Mouse (Mus musculus) CD4-positive naive resting alpha-beta T cell, adult 76 days (primary cell): Measurements from ENCODE around the gene Entpd3. TPM values are rescaled to one million over a fixed set of nuclear protein-coding genes. Genes with fewer than 3 reads are reported as not detected.

Experiments used
- total RNA-seq: library from RNA; stranded (reverse); gene quantifications from one replicate; pipeline ENCODE4 v1.2.4, GENCODE M21; 2023

The Entpd3 gene
- total RNA-seq, result not detected

DNA sequence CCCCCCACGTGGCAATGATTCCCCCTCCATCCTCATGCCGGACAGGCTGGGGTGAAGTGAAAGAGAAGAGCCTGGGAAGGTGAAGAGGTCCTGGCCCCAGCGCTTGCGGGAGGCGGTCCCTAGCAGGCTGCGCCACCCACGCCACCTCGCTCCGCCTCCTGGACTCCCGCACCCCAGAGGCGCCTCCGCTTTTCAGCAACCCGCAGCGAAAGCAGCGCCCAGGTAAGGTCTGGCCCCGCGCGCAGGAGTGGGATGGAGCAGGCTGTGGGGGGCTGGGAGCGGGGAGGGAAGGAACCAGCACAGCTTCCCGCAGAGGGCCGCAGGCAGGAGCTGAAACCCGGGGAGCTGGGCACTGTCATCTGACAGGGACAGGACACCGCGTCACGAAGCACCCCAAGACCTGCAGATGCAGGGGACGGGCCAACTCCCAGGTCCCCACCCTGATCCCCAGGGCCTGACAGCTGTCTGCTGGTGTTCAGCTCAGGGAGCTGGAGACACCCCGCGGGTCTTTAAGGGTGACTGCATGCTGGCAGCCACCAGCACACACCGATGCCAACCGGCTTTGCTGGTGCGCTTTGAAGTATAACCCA lies at the start of gene Entpd3:
TSS of gene Entpd3 (plus strand) at position 157 of the 590 bp plus-strand sequence.

DNA sequence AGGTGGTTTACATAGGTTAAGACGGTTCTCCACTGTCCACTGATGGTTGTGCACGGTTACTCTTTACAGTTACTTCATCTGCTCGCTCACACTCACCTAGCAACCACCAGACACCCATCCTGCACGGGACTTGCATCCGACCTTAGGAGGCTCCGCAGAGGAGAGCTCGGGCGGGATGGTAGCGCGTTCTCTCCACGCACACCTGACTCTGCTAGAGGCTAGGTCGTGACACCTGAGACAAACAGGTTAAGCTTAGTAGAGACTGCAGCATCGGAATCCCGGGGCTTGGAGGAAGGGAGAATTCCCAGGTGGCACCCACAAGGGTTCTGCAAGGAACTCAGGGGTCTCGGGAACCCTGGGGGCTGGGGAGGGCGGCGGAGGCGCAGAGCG lies 47.6 kb upstream of the Entpd3 start, which contains the start of gene Eif1b:
TSS of gene Eif1b (plus strand) at position 223 of the 390 bp plus-strand sequence.

DNA sequence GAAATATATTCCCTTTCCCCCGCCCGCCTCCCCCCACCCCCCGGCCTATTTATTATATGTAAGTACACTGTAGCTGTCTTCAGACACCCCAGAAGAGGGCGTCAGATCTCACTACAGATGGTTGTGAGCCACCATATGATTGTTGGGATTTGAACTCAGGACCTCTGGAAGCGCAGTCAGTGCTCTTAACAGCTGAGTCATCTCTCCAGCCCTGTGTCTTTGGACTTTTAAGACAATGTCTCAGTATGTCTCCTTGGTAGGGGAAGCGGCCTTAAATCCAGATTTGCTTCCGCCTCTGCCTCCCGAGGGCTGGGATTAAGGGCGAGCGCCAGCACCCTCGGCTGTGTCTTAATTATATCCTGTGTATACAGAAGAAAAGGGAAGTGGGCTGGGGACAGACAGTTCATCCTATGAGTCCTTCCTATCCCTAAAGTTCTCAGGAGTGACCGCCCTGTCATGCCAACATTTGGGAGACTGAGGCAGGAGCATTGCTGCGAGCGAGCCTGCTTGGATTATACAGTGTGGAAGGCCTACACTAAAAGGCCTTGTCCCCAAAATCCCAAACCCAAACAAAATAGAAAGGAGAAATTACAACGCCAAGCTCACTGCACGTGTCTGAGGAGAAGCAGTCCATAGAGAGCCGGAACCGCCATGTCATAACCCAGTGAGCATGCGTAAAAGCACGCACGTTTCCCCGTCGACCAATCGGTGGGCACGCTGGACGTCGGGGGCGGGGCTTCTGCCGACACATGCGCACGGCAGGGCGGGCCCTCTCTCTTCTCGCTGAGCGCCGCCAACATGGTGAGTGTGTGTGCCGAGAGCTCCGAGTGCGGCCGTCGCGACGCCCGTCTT lies 31.3 kb downstream of the Entpd3 start, which contains the start of gene Rpl14:
TSS of gene Rpl14 (plus strand) at position 704 of the 852 bp plus-strand sequence.

Other genes starting within 250 kb of the Entpd3 start
- gene Myrip, start 238.3 kb upstream of the Entpd3 start, total RNA-seq, result not detected
- gene Eif1b, start 47.6 kb upstream of the Entpd3 start, total RNA-seq, result 31.3 TPM
- gene Rpl14, start 31.6 kb downstream of the Entpd3 start, total RNA-seq, result 1,156 TPM